Mouse (Mus musculus): ENCODE measurements around the gene Tmem256.
A peak's percentile ranks its signal among the peaks of the same experiment; 100 is the strongest.

The Tmem256 gene

GRCm38 (mm10) chr11:69816520-69816919 is 21.8 kb upstream of the Tmem256 start:
- no peak for DNase-seq

- no peak for DNase-seq
Measured at GRCm38 (mm10) chr11:69818365-69818764, 19.9 kb upstream of the Tmem256 start, which contains the start of gene Spem2. TSS of gene Spem2 (minus strand) at chr11:69818465.

GRCm38 (mm10) chr11:69818871-69819270 is 19.4 kb upstream of the Tmem256 start:
- no peak for DNase-seq

- DNase-seq = no peak
Measured at GRCm38 (mm10) chr11:69822080-69822479, 16.2 kb upstream of the Tmem256 start, which contains the start of gene Spem1. TSS of gene Spem1 (minus strand) at chr11:69822180.

GRCm38 (mm10) chr11:69823456-69823855 is 14.9 kb upstream of the Tmem256 start:
- DNase-seq = no peak

GRCm38 (mm10) chr11:69828832-69829231 is 9.5 kb upstream of the Tmem256 start:
- no peak for DNase-seq

- no peak for DNase-seq
Measured at GRCm38 (mm10) chr11:69833554-69833953, 4.8 kb upstream of the Tmem256 start.

GRCm38 (mm10) chr11:69834001-69834549 is 4.2 kb upstream of the Tmem256 start:
- DNase-seq = no peak

GRCm38 (mm10) chr11:69835326-69835965 is 2.9 kb upstream of the Tmem256 start:
- DNase-seq = no peak

GRCm38 (mm10) chr11:69835966-69836335 is 2.4 kb upstream of the Tmem256 start:
- DNase-seq = no peak

GRCm38 (mm10) chr11:69836703-69837576 is 1.4 kb upstream of the Tmem256 start:
- DNase-seq = peak; percentile 61

GRCm38 (mm10) chr11:69837604-69837951 is 736 bp upstream of the Tmem256 start, which contains the start of gene Nlgn2:
TSS of gene Nlgn2 (minus strand) at chr11:69837784.
- no peak for DNase-seq

GRCm38 (mm10) chr11:69838714-69839104 is 395 bp downstream of the Tmem256 start:
- no peak for DNase-seq

GRCm38 (mm10) chr11:69846198-69846680 is 7.9 kb downstream of the Tmem256 start, which contains the start of gene Plscr3:
TSS of gene Plscr3 (plus strand) at chr11:69846376.
- DNase-seq = peak; percentile 83

- no peak for DNase-seq
Measured at GRCm38 (mm10) chr11:69846738-69847688, 8.7 kb downstream of the Tmem256 start.

GRCm38 (mm10) chr11:69848021-69848420 is 9.7 kb downstream of the Tmem256 start:
- no peak for DNase-seq

- no peak for DNase-seq
Measured at GRCm38 (mm10) chr11:69849128-69849527, 10.8 kb downstream of the Tmem256 start.

GRCm38 (mm10) chr11:69849884-69850283 is 11.6 kb downstream of the Tmem256 start:
- no peak for DNase-seq

GRCm38 (mm10) chr11:69850754-69851153 is 12.4 kb downstream of the Tmem256 start:
- no peak for DNase-seq

- DNase-seq = no peak
Measured at GRCm38 (mm10) chr11:69853994-69854393, 15.7 kb downstream of the Tmem256 start.

GRCm38 (mm10) chr11:69854680-69855079 is 16.4 kb downstream of the Tmem256 start:
- DNase-seq = no peak

- peak; percentile 39 for DNase-seq
Measured at GRCm38 (mm10) chr11:69855347-69855746, 17.0 kb downstream of the Tmem256 start.

Measured in right cerebral cortex, postnatal 4 days (tissue).